Mouse (Mus musculus) midbrain, embryonic 13.5 days (tissue): ENCODE measurements at regions not wholly inside any gene's neighbourhood (a gene's known extent, or its start where the extent isn't known, plus 50 kb on each side); places are given as distances from the start of the nearest gene placed in this dataset.

Experiments
- ATAC-seq: fragments of 200-750 bp; cut with Nextera tagmentation; 2 replicates; pipeline ENCODE4 v1.8.0; 2017; ENCODE audit warnings: mild to moderate bottlenecking, moderate TSS enrichment, moderate library complexity
- H3K27ac ChIP-seq: fragments of 300-500 bp; sonication (generic); 2 replicates; pipeline ENCODE4 v1.5.1; 2015; ENCODE audit warnings: inconsistent platforms, mild to moderate bottlenecking, moderate library complexity
- H3K27me3 ChIP-seq: fragments of 300-500 bp; sonication (generic); 2 replicates; pipeline ENCODE4 v1.6.1; 2015; ENCODE audit warnings: mild to moderate bottlenecking, inconsistent platforms
- H3K36me3 ChIP-seq: fragments of 300-500 bp; sonication (generic); 2 replicates; pipeline ENCODE4 v1.6.1; 2015; ENCODE audit warnings: mild to moderate bottlenecking, inconsistent platforms
- H3K4me1 ChIP-seq: fragments of 300-500 bp; sonication (generic); replicated peaks from 2 replicates; pipeline ENCODE4 v1.6.1; 2015; ENCODE audit warnings: inconsistent platforms
- H3K4me2 ChIP-seq: fragments of 300-500 bp; sonication (generic); replicated peaks from 2 replicates; pipeline ENCODE4 v1.6.1; 2015; ENCODE audit warnings: moderate library complexity, mild to moderate bottlenecking, inconsistent platforms
- H3K4me3 ChIP-seq: fragments of 300-500 bp; sonication (generic); replicated peaks from 2 replicates; pipeline ENCODE4 v1.5.1; 2015; ENCODE audit warnings: mild to moderate bottlenecking, inconsistent platforms
- H3K9ac ChIP-seq: fragments of 300-500 bp; sonication (generic); replicated peaks from 2 replicates; pipeline ENCODE4 v1.6.1; 2015; ENCODE audit warnings: mild to moderate bottlenecking, inconsistent platforms
- H3K9me3 ChIP-seq: fragments of 300-500 bp; sonication (generic); 2 replicates; pipeline ENCODE4 v1.6.1; 2016; ENCODE audit warnings: mild to moderate bottlenecking, inconsistent platforms
- WGBS: fragments of 180-500 bp; shearing (Covaris S2); methylation state at CpG from one replicate; pipeline ENCODE4 v1.1.7; 2015; 5-methylcytosine and 5-hydroxymethylcytosine counted together

DNA sequence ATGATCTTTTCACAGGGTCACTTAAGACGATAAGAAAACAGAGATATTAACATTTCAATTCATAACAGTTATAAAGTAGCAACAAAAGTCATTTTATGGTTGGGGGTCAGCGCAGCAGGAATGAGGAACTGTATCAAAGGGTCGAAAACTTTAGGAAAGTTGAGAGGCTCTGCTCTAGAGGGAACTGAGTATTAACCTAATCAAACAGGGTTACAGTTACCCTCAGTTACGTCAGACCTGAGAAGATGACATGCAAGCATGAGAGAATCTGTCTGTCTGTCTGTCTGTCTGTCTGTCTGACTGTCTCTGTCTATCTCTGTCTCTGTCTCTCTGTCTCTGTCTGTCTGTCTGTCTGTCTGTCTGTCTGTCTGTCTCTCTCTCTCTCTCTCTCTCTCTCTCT lies 229.6 kb upstream of the Runx1 start:
- H3K27me3 ChIP-seq, result no peaks in the 10 kb centered on the region
- ATAC-seq, result no peak
- no peaks in the 10 kb centered on the region for H3K9me3 ChIP-seq
- WGBS, result 92% methylated on average over 4 of the region's 4 CpGs
- no peak overlapping the region for H3K4me3 ChIP-seq
- no peaks in the 10 kb centered on the region for H3K4me1 ChIP-seq
- no peak overlapping the region for H3K4me2 ChIP-seq
- H3K27ac ChIP-seq, result no peak overlapping the region
- H3K9ac ChIP-seq, result no peak overlapping the region
- H3K36me3 ChIP-seq, result no peaks in the 10 kb centered on the region

DNA sequence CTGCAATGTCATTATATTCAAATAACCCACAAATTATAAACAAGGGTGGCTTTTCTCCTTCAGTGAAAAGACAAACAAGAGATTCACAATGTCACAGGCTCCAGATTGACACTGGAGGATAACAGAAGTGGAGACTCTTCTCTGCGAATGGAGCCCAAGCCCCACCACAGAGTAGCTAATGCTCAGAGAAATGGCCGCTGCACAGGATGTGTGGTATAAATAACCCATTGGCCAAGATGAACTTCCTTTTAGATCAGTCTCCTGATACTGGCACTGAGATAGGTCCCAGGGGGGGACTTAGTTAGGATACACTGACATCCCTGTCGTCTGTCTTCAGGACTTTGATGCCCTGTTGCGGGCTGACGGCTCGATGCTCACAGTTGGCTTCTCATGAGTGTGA lies 225.3 kb upstream of the Runx1 start:
- no peak overlapping the region for H3K4me2 ChIP-seq
- 87% methylated on average over 6 of the region's 6 CpGs for WGBS
- no peak overlapping the region for H3K4me3 ChIP-seq
- H3K9me3 ChIP-seq, result no peaks in the 10 kb centered on the region
- no peaks in the 10 kb centered on the region for H3K4me1 ChIP-seq
- no peaks in the 10 kb centered on the region for H3K36me3 ChIP-seq
- no peak overlapping the region for H3K27ac ChIP-seq
- no peak for ATAC-seq
- H3K9ac ChIP-seq, result no peak overlapping the region
- H3K27me3 ChIP-seq, result no peaks in the 10 kb centered on the region

DNA sequence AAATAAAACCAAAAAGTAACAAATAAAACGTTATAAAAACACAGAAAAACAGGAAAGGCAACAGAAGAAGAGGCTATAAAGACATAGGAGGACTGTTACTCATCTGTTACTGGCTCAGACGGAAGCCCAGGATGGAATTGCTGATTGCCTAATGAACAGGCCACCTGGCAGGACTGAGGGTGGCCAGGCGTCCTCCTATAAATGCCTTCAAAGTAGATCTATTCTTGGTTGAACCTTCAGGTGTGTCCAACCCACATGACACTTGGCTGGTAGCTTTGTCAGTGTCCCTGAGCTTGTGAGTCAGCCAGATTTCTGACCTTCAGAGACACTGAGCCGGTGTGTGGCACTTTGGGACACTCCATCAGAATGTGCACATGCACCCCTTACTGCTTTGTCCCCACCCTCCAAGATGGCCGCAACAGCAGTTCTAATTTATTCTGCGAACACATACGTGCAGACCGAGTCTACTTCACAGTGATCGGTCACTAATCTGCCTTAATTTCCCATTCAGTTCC lies 222.5 kb upstream of the Runx1 start:
- 83% methylated on average over 9 of the region's 9 CpGs for whole genome bisulfite sequencing

DNA sequence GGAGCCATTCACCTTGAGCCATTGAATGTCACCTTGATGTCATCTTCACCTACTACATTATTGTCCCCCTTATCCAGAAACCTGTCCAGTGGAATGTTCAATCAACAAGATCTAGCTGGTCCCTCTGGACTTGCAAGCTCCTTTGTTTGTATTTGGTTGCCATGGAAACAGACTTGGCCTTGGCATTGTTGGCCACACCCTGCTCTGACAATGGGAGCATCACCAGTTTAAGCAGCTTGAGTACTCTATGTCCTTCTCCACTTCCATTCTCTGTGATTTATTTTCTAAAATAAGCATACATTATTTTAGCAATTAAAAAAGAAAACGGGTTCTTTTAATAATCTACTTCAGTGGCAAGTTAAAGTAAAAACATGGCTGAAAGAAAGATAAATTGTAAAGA lies 221.6 kb upstream of the Runx1 start:
- Histone ChIP-seq H3K36me3 (no peaks in the 10 kb centered on the region), H3K4me1 (no peaks in the 10 kb centered on the region), H3K27me3 (no peaks in the 10 kb centered on the region), H3K27ac (no peak overlapping the region), H3K4me2 (no peak overlapping the region), H3K4me3 (no peak overlapping the region), H3K9me3 (no peaks in the 10 kb centered on the region), H3K9ac (no peak overlapping the region)
- WGBS, result 94% methylated on average over 1 of the region's 1 CpGs
- no peak for ATAC-seq

More for the DNA sequence above, 222.5 kb upstream of the Runx1 start:
- Histone ChIP-seq H3K4me1 (no peaks in the 10 kb centered on the region), H3K27me3 (no peaks in the 10 kb centered on the region), H3K36me3 (no peaks in the 10 kb centered on the region), H3K9me3 (no peaks in the 10 kb centered on the region), H3K4me2 (no peak overlapping the region), H3K9ac (no peak overlapping the region), H3K27ac (no peak overlapping the region), H3K4me3 (no peak overlapping the region)
- ATAC-seq, result no peak

DNA sequence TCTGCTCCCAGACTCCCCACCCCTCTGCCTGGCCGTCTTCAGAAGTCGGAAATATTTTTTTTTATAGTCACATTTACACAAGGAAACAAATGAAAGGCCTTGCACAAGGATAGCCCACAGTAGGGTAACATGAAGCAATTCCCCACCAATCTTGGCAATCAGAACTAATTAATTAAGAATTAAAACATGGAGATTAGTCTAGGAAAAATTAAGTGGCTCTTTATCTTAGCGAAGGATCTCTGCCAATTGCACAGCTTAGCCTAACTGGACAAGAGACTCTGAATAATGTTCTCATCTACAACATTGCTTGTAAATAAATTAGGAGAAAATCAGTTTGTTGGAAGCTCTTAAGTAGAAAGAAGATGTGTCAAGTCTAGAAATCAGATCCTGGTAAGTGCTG lies 220.3 kb upstream of the Runx1 start:
- no peak overlapping the region for H3K27ac ChIP-seq
- H3K4me2 ChIP-seq, result no peak overlapping the region
- H3K36me3 ChIP-seq, result no peaks in the 10 kb centered on the region
- H3K4me1 ChIP-seq, result no peaks in the 10 kb centered on the region
- no peak for ATAC-seq
- no peaks in the 10 kb centered on the region for H3K27me3 ChIP-seq
- no peak overlapping the region for H3K9ac ChIP-seq
- WGBS, result 92% methylated on average over 3 of the region's 3 CpGs
- no peaks in the 10 kb centered on the region for H3K9me3 ChIP-seq
- H3K4me3 ChIP-seq, result no peak overlapping the region

DNA sequence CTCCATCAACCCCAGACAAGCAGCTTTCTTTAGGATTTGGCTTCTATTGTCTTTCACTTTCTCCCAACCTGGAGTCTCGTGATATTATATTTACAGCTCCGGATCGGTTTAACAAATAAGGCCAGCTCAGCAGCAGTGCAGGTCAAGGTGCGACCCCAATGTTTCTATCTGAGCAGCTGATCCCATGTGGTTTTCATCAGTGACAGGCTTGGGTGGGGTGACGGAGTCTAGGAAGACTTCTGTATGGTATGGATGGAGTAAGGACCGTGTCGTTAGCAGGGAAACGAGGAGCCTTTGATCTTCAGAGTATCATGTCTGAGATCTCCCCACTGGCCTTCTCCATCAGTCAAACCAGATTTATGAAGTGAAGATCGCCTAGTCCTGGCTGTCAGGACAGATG lies 217.4 kb upstream of the Runx1 start:
- no peak for ATAC-seq
- Histone ChIP-seq H3K4me2 (no peak overlapping the region), H3K27ac (no peak overlapping the region), H3K4me1 (no peaks in the 10 kb centered on the region), H3K9ac (no peak overlapping the region), H3K4me3 (no peak overlapping the region), H3K27me3 (no peaks in the 10 kb centered on the region), H3K36me3 (no peaks in the 10 kb centered on the region), H3K9me3 (no peaks in the 10 kb centered on the region)
- WGBS, result 80% methylated on average over 9 of the region's 9 CpGs

DNA sequence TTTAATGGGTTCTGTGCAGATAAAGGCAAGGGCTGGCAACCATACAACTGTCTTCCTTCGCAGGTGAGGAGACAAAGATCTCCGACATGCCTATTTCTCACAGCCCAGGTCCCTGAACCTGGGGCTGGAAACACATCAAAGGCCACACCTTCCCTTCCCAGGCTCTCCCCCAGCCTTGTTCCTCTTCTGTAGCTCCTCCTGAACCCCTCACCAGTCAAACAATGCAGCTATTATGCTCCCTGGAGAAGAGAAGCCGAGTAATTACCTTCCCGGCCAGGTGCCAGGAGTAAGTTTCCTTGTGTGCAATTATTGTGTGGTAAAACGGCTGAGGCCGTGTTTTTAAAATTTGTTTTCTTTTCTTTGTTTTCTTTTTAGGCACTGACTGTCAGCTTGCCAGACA lies 217.0 kb upstream of the Runx1 start:
- no peak overlapping the region for H3K9ac ChIP-seq
- H3K4me2 ChIP-seq, result no peak overlapping the region
- WGBS, result 66% methylated on average over 6 of the region's 6 CpGs
- H3K36me3 ChIP-seq, result no peaks in the 10 kb centered on the region
- no peak overlapping the region for H3K4me3 ChIP-seq
- no peaks in the 10 kb centered on the region for H3K9me3 ChIP-seq
- no peak overlapping the region for H3K27ac ChIP-seq
- H3K4me1 ChIP-seq, result no peaks in the 10 kb centered on the region
- H3K27me3 ChIP-seq, result no peaks in the 10 kb centered on the region
- no peak for ATAC-seq

DNA sequence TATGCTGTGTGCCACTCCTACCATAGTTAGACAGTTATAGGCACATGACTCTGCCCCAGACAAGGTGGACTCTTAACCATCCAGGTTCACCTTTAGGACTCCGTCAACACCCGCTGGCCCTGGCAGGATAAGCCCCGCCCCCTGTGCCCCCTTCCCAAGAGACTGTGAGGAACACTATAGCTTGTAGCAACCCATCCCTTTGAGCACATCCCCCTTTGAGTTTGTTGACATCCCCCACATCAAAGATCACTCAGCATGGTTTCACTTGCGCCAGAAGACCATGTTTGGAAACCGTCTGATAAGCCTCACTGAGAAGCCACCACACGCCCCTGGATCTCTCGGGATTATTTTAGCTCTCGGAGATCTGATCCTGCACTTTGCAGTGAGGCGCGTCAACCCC lies 216.5 kb upstream of the Runx1 start:
- no peaks in the 10 kb centered on the region for H3K27me3 ChIP-seq
- H3K4me2 ChIP-seq, result no peak overlapping the region
- H3K4me3 ChIP-seq, result no peak overlapping the region
- no peak overlapping the region for H3K27ac ChIP-seq
- ATAC-seq, result no peak
- H3K36me3 ChIP-seq, result no peaks in the 10 kb centered on the region
- no peaks in the 10 kb centered on the region for H3K4me1 ChIP-seq
- 68% methylated on average over 10 of the region's 10 CpGs for WGBS
- H3K9me3 ChIP-seq, result no peaks in the 10 kb centered on the region
- H3K9ac ChIP-seq, result no peak overlapping the region

DNA sequence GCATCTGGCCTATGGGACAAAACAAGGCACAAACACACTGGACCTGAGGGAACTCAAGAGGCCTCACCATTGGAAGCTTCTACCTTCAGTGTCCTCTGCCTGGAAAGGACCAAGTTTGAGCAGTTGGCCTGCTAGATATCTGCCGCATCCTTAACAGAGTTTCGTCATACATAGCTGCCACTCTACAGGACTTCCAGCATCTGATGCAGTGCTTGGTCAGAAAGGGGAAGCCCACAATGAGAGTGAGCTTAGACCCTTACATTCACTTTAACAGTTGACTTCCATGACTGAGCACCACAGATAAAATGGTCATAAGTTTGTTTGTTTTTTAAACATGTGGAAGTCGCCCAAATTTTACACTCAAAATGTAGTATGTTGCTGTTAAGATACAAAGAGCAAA lies 215.9 kb upstream of the Runx1 start:
- Histone ChIP-seq H3K9ac (no peak overlapping the region), H3K4me3 (no peak overlapping the region), H3K27me3 (no peaks in the 10 kb centered on the region), H3K27ac (no peak overlapping the region), H3K4me1 (no peaks in the 10 kb centered on the region), H3K36me3 (no peaks in the 10 kb centered on the region), H3K9me3 (no peaks in the 10 kb centered on the region), H3K4me2 (no peak overlapping the region)
- ATAC-seq, result no peak
- WGBS, result 94% methylated on average over 3 of the region's 3 CpGs

DNA sequence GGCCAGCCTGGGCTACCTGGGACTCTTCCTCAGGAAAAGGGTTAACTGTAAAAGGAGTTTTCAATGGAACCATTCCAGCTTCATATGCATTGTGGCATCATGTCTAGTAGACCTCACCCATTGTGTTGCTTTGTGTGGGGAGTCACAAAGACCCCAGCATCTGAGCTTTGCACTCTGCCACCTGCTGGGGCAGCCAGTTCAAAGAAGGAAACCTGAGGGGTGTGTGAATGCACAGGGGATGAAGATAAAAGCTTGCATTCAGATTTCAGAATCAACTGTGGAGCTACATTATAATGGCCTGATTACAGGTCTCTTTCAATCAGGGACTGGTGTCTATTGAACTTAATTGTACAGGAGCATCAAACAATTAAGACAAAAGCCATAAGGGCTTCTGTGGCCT lies 215.4 kb upstream of the Runx1 start:
- Histone ChIP-seq H3K27ac (no peak overlapping the region), H3K4me3 (no peak overlapping the region), H3K9me3 (no peaks in the 10 kb centered on the region), H3K27me3 (no peaks in the 10 kb centered on the region), H3K36me3 (no peaks in the 10 kb centered on the region), H3K4me2 (no peak overlapping the region), H3K9ac (no peak overlapping the region), H3K4me1 (no peaks in the 10 kb centered on the region)
- ATAC-seq, result no peak

DNA sequence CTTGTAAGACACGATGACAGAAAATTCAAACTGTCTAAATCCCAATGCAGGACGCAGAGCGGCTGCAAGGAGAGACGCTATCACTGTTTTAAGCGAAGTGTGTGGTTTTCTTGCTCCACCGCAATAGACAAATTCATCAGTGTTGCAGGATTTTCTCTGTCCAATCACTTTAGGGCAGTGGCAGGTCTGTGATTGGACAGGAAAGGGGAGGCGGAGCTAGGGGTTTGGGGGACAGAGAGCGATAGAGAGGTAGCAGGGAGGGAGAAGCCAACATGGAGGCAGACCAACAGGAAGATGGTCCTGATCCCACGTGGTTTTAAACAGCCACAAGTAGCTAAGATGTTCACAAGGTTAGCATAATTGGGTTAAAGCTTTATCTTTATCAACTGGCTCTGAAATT lies 209.7 kb upstream of the Runx1 start:
- Histone ChIP-seq H3K4me3 (no peak overlapping the region), H3K27ac (no peak overlapping the region), H3K36me3 (no peaks in the 10 kb centered on the region), H3K9ac (no peak overlapping the region), H3K27me3 (no peaks in the 10 kb centered on the region), H3K4me2 (no peak overlapping the region), H3K4me1 (no peaks in the 10 kb centered on the region), H3K9me3 (no peaks in the 10 kb centered on the region)
- WGBS, result 90% methylated on average over 9 of the region's 9 CpGs
- ATAC-seq, result no peak

DNA sequence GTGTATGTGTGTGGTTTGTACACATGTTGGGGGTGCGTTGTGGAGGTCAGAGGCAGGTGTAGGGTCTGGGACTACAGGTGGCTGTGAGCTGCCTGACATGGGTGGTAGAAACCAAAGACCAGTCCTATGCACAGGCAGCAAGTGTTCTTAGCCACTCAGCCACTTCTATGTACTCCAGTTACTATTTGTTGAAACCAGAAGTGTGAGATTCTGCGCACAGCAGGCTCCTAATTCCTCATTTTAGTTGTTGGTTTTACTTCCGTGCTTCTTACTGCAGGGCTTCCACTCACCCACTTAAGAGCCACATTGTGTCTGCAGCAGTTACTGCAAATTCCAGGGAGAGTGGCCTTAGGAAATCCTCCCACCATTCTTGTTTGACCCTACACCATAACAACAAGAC lies 208.0 kb upstream of the Runx1 start:
- no peak overlapping the region for H3K9ac ChIP-seq
- WGBS, result 84% methylated on average over 3 of the region's 3 CpGs
- no peaks in the 10 kb centered on the region for H3K36me3 ChIP-seq
- no peaks in the 10 kb centered on the region for H3K4me1 ChIP-seq
- no peaks in the 10 kb centered on the region for H3K27me3 ChIP-seq
- no peak overlapping the region for H3K27ac ChIP-seq
- H3K9me3 ChIP-seq, result no peaks in the 10 kb centered on the region
- H3K4me3 ChIP-seq, result no peak overlapping the region
- H3K4me2 ChIP-seq, result no peak overlapping the region
- ATAC-seq, result no peak

DNA sequence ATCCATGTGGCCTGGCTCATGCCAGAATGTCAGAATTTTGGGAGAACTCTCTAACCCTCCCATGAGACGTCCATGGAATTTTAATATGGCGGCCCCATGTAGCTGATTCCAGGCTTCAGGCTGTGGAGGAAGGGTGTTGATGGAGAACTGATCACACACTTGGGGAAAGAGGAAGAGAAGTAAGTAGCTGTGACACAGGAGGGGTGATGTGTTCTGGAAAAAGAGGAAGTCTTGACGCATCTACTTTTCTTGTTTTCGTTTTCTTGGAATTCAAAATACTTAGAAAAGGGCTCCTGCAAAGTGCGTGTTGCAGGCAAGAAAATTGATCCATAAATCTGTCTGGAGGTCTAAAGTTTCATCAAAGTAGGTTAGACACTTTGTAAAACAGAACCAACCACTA lies 205.7 kb upstream of the Runx1 start:
- no peak overlapping the region for H3K27ac ChIP-seq
- no peak overlapping the region for H3K4me3 ChIP-seq
- no peak overlapping the region for H3K9ac ChIP-seq
- no peak overlapping the region for H3K4me2 ChIP-seq
- WGBS, result 89% methylated on average over 5 of the region's 5 CpGs
- ATAC-seq, result no peak
- H3K36me3 ChIP-seq, result no peaks in the 10 kb centered on the region
- H3K9me3 ChIP-seq, result no peaks in the 10 kb centered on the region
- no peaks in the 10 kb centered on the region for H3K4me1 ChIP-seq
- no peaks in the 10 kb centered on the region for H3K27me3 ChIP-seq
